Mouse (Mus musculus) heart, embryonic 11.5 days (tissue): ENCODE measurements around the gene Krtap4-7. TPM values are rescaled to one million over a fixed set of nuclear protein-coding genes. Genes with fewer than 3 reads are reported as not detected.

Source experiments
- ATAC-seq: fragments of 200-750 bp; cut with Nextera tagmentation; replicated peaks from 2 replicates; pipeline ENCODE4 v1.8.0; 2017; ENCODE audit warnings: moderate library complexity; ENCODE audit not compliant: insufficient number of reproducible peaks, low FRiP score, low TSS enrichment
- H3K27ac ChIP-seq: fragments of 300-500 bp; sonication (generic); 2 replicates; pipeline ENCODE4 v1.5.1; 2014; ENCODE audit warnings: mild to moderate bottlenecking, low read depth, low read length
- H3K27me3 ChIP-seq: fragments of 300-500 bp; sonication (generic); 2 replicates; pipeline ENCODE4 v1.6.1; 2014; ENCODE audit warnings: mild to moderate bottlenecking, low read length, mixed read lengths; ENCODE audit not compliant: control insufficient read depth, insufficient read depth
- H3K36me3 ChIP-seq: fragments of 300-500 bp; sonication (generic); 2 replicates; pipeline ENCODE4 v1.6.1; 2014; ENCODE audit warnings: mild to moderate bottlenecking, low read length, moderate library complexity, mixed read lengths; ENCODE audit not compliant: control insufficient read depth, insufficient read depth
- H3K4me1 ChIP-seq: fragments of 300-500 bp; sonication (generic); 2 replicates; pipeline ENCODE4 v1.6.1; 2014; ENCODE audit warnings: low read length; ENCODE audit not compliant: control insufficient read depth, insufficient read depth
- H3K4me2 ChIP-seq: fragments of 300-500 bp; sonication (generic); 2 replicates; pipeline ENCODE4 v1.6.1; 2014; ENCODE audit warnings: mild to moderate bottlenecking, moderate library complexity
- H3K4me3 ChIP-seq: fragments of 300-500 bp; sonication (generic); 2 replicates; pipeline ENCODE4 v1.5.1; 2014; ENCODE audit warnings: low read depth, low read length
- H3K9ac ChIP-seq: fragments of 300-500 bp; sonication (generic); 2 replicates; pipeline ENCODE4 v1.6.1; 2014; ENCODE audit warnings: mild to moderate bottlenecking, low read depth, low read length, moderate library complexity
- H3K9me3 ChIP-seq: fragments of 300-500 bp; sonication (generic); replicated peaks from 2 replicates; pipeline ENCODE4 v1.6.1; 2016; ENCODE audit warnings: low read length; ENCODE audit not compliant: control insufficient read depth
- WGBS: fragments of 180-500 bp; shearing (Covaris S2); extraction: QIAGEN DNeasy Blood & Tissue Kit; methylation state at CpG from one replicate; pipeline ENCODE4 v1.1.7; 2014; ENCODE audit not compliant: insufficient replicate concordance; 5-methylcytosine and 5-hydroxymethylcytosine counted together
- polyA plus RNA-seq: library from polyadenylated mRNA; unstranded; fragments of >200 nt; fragmentation: Nextera tagmentation; extraction: Ambion mirVana; gene quantifications from 2 replicates; pipeline ENCODE4 v1.2.1, GENCODE M21; 2014

The Krtap4-7 gene
- polyA plus RNA-seq, 1 experiment from 2014 or later = not detected

DNA sequence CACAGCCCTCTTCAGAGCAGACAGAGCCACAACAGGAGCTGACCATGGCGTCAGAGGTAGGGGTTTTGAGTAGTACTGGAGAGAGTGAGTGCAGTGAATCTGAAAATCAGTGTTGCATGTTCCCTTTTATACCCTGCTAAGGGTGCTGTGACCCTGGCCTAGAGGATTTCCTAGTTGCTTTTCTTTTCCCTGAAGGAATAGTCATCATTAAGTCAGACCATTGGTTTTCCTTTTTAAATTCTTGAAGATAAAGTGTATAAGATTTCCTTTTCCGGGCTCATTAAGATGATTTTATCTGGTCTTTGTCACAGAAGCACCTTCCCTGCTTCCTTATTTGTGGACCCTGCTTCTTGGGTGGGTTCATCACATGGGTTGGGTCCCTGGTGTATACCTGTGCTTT, 6.2 kb upstream of the Krtap4-7 start, which contains the start of gene Gm11555:
Gene Gm11555, minus strand, starts transcription at position 101 of the 400 bp plus-strand sequence.
- H3K27me3 ChIP-seq = no peaks in the 10 kb centered on the region
- H3K27ac ChIP-seq = no peak within 1 kb of the TSS
- no peaks in the 10 kb centered on the region for H3K4me1 ChIP-seq
- no peaks in the 10 kb centered on the region for H3K36me3 ChIP-seq
- no peak within 1 kb of the TSS for H3K4me3 ChIP-seq
- WGBS = 78% methylated on average over 2 of the region's 2 CpGs
- H3K9ac ChIP-seq = no peak within 1 kb of the TSS
- ATAC-seq = no peak
- no peaks in the 10 kb centered on the region for H3K9me3 ChIP-seq
- no peak within 1 kb of the TSS for H3K4me2 ChIP-seq

DNA sequence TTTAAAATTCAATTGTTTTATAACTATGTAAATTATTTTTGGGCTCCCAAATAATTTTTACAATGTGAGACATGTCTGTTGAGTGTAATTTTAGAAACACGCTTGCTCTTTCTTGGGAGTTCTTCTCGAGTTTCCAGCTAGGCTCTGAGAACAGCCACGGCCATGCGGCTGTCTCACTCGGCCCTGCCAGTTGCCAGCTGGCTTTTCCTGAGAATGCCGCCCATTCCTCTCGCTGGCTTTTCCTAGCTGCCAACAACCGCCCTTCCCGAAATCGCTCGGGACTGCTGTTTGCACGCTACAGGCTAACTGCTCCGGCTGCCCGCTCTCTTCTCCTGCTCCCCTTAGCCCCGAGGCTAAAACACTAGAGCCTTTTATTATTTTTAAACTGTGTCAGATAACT, 2.6 kb upstream of the Krtap4-7 start:
- Histone ChIP-seq H3K9ac (no peak overlapping the region), H3K36me3 (no peaks in the 10 kb centered on the region), H3K4me1 (no peaks in the 10 kb centered on the region), H3K27me3 (no peaks in the 10 kb centered on the region), H3K4me3 (no peak overlapping the region), H3K9me3 (no peaks in the 10 kb centered on the region), H3K27ac (no peak overlapping the region), H3K4me2 (no peak overlapping the region)
- 81% methylated on average over 15 of the region's 15 CpGs for WGBS
- no peak for ATAC-seq

DNA sequence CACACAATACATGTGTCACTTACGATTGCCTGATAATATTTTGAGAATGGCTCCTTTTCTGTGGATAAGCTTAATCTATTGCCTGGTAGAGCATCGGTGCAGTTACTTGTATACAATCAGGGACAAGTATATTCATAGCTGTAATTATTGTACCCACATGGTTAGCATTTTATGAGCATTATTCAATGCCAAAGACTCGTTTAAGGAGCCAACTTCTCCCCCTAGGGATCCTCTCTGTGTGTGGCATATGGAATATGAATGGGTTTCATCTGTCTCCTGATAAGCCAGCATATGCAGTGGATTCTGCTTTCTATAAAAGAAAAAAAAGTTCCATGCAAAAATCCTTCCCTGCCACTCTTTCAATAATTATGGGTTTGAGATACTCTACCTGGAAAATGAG, 462 bp upstream of the Krtap4-7 start:
- H3K9ac ChIP-seq = no peak overlapping the region
- H3K27me3 ChIP-seq = no peaks in the 10 kb centered on the region
- no peaks in the 10 kb centered on the region for H3K36me3 ChIP-seq
- no peak overlapping the region for H3K4me3 ChIP-seq
- H3K9me3 ChIP-seq = no peaks in the 10 kb centered on the region
- WGBS = 75% methylated on average over 3 of the region's 3 CpGs
- ATAC-seq = no peak
- no peaks in the 10 kb centered on the region for H3K4me1 ChIP-seq
- H3K4me2 ChIP-seq = no peak overlapping the region
- H3K27ac ChIP-seq = no peak overlapping the region

DNA sequence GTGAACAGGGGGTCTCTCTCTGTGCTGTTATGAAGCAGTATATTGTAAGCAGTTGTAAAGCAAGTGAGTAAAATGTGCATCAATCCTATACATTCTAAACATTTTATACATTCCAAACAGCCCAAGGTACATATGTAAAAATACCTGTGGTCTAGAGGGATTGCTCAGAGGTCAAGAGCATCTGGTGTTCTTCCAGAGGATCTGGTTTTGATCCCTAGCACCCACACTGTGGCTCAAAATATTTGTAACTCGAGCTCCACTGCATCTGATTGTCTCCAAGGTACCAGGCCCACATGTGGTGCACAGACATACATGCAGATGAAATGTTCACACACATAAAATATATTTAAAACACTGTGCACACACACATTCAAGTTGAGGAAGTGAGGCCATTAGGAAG, 3.0 kb downstream of the Krtap4-7 start:
- Histone ChIP-seq H3K27me3 (no peaks in the 10 kb centered on the region), H3K27ac (no peak overlapping the region), H3K9ac (no peak overlapping the region), H3K36me3 (no peaks in the 10 kb centered on the region), H3K4me1 (no peaks in the 10 kb centered on the region), H3K9me3 (no peaks in the 10 kb centered on the region), H3K4me3 (no peak overlapping the region), H3K4me2 (no peak overlapping the region)
- WGBS = 20% methylated on average over 1 of the region's 1 CpGs
- no peak for ATAC-seq

DNA sequence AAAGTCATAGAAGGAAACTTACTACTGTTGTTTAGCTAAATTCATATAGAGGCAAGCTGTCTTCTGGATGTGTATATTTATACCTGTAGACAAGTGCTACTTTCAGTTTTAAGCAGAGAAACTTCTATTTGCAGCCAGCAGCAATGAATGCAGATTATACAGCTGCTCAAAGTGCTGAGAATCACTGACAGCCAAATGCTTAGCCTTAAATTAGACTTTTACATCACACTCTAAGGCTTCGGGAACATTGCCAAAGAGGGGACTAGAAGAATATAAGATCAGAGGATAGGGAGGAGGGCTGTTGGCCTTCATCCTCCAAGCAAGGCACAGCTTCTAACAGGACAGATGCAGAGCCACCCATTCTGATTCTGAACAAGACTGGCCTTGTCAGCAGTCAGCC, 6.8 kb downstream of the Krtap4-7 start:
- Histone ChIP-seq H3K36me3 (no peaks in the 10 kb centered on the region), H3K4me3 (no peak overlapping the region), H3K4me1 (no peaks in the 10 kb centered on the region), H3K27ac (no peak overlapping the region), H3K4me2 (no peak overlapping the region), H3K27me3 (no peaks in the 10 kb centered on the region), H3K9ac (no peak overlapping the region), H3K9me3 (no peaks in the 10 kb centered on the region)
- WGBS = 71% methylated on average over 1 of the region's 1 CpGs
- no peak for ATAC-seq

DNA sequence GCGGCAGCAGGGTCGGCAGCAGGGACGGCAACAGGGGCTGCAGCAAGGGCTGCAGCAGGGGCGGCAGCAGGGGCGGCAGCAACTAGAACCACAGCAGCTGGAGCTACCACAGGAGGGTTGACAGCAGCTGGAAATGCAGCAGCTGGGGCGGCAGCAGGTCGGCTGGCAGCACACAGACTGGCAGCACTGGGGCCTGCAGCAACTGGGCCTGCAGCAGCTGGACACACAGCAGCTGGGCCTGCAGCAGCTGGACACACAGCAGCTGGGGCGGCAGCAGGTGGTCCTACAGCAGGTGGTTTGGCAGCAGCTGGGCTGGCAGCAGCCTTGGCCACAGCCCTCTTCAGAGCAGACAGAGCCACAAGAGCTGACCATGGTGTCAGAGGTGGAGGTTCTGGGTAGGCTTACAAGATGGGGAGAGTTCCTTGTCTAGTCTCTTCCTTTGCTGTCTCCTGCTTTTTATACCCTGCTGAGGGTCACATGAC, 9.2 kb downstream of the Krtap4-7 start, which contains the start of gene Krtap4-2:
Gene Krtap4-2, minus strand, starts transcription at position 432 of the 482 bp plus-strand sequence.
- Histone ChIP-seq H3K27me3 (no peaks in the 10 kb centered on the region), H3K27ac (no peak within 1 kb of the TSS), H3K4me1 (no peaks in the 10 kb centered on the region), H3K36me3 (no peaks in the 10 kb centered on the region), H3K9ac (no peak within 1 kb of the TSS), H3K4me2 (no peak within 1 kb of the TSS), H3K9me3 (no peaks in the 10 kb centered on the region), H3K4me3 (no peak within 1 kb of the TSS)
- ATAC-seq = no peak
- 33% methylated on average over 8 of the region's 8 CpGs for WGBS

DNA sequence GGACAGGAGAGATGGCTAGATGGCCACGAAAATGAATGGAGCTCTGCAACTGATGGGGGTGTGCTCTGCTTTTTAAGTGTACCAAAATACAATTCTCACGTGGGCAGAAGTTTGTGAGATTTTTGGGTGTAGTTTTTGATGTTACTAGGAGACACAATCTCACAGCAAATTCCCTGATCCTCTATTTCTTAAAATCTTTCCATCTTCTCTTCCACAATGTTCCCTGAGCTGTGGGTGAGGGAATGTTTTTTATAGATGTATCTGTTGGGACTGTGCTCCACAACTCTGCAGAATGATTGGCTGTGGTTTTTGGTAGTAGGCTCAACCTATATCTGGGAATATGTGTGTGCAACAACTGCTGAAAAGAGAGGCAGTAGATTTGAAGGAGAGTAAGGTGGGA, 10.6 kb downstream of the Krtap4-7 start:
- WGBS = 54% methylated on average over 2 of the region's 2 CpGs
- no peaks in the 10 kb centered on the region for H3K27me3 ChIP-seq
- H3K9ac ChIP-seq = no peak overlapping the region
- ATAC-seq = no peak
- no peaks in the 10 kb centered on the region for H3K4me1 ChIP-seq
- no peak overlapping the region for H3K4me2 ChIP-seq
- no peaks in the 10 kb centered on the region for H3K36me3 ChIP-seq
- no peak overlapping the region for H3K4me3 ChIP-seq
- no peaks in the 10 kb centered on the region for H3K9me3 ChIP-seq
- no peak overlapping the region for H3K27ac ChIP-seq

DNA sequence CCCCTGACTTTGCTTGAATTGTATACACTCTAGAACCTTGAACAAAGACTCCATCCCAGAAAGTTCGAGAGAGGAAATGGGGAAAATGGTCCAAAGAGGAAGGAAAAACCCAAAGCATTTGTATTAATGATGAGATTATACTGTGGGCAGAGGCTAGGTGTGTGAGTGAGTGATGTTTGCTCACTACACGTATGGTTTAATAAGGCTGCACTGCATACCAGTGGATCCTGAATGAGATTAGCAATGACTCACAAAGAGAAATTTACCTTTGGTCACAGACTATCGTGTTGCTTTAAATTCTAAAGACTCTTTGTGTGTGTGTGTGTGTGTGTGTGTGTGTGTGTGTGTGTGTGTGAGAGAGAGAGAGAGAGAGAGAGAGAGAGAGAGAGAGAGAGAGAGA, 13.0 kb downstream of the Krtap4-7 start:
- H3K27ac ChIP-seq = no peak overlapping the region
- H3K4me1 ChIP-seq = no peaks in the 10 kb centered on the region
- H3K9ac ChIP-seq = no peak overlapping the region
- no peak overlapping the region for H3K4me2 ChIP-seq
- 69% methylated on average over 3 of the region's 3 CpGs for WGBS
- no peak for ATAC-seq
- no peaks in the 10 kb centered on the region for H3K36me3 ChIP-seq
- no peak overlapping the region for H3K4me3 ChIP-seq
- H3K9me3 ChIP-seq = no peaks in the 10 kb centered on the region
- H3K27me3 ChIP-seq = no peaks in the 10 kb centered on the region

DNA sequence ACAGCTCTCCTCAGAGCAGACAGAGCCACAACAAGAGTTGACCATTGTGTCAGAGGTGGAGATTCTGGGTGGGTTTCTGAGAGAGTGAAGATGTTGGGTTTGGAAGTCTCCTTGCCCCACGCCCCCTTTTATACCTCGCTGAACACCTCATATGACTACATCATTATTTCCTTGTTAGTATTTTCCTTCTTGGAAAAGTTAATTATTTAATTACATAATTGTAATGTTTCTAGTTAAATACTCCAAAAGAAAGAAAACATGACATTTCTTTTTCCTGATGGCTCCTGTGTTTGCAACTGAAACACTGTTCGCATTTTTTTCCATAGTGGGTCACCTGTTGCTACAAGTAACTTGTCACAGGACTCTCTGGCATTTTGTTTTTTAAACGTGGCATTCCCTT, 15.8 kb downstream of the Krtap4-7 start, which contains the start of gene Krtap4-1:
Gene Krtap4-1, minus strand, starts transcription at position 101 of the 400 bp plus-strand sequence.
- Histone ChIP-seq H3K4me3 (no peak within 1 kb of the TSS), H3K27ac (no peak within 1 kb of the TSS), H3K9me3 (no peaks in the 10 kb centered on the region), H3K4me1 (no peaks in the 10 kb centered on the region), H3K9ac (no peak within 1 kb of the TSS), H3K27me3 (no peaks in the 10 kb centered on the region), H3K36me3 (no peaks in the 10 kb centered on the region), H3K4me2 (no peak within 1 kb of the TSS)
- WGBS = 72% methylated on average over 4 of the region's 4 CpGs
- no peak for ATAC-seq
